Mouse (Mus musculus) MEL (cell line): ENCODE measurements around the gene Khdrbs1. TPM values are rescaled to one million over a fixed set of nuclear protein-coding genes. Genes with fewer than 3 reads are reported as not detected.

Experiments
- DNase-seq: peaks from one replicate; pipeline ENCODE4 v3.0.0; 2011; ENCODE audit warnings: low read depth, low spot score
- H3K27ac ChIP-seq: 2 replicates; pipeline ENCODE4 v1.5.1; 2012; ENCODE audit warnings: low read depth, mild to moderate bottlenecking, control low read depth, low read length, moderate library complexity; ENCODE audit not compliant: control insufficient read depth
- H3K27me3 ChIP-seq, 2 experiments: fragments of 150-350 bp in 1 of 2; sonication (generic) in 1 of 2; 2 replicates each; pipeline ENCODE4 v1.6.1; 2012; ENCODE audit warnings: low read length in 2 of 2, mild to moderate bottlenecking in 2 of 2, improper control_type of control experiment in 1 of 2, moderate library complexity in 1 of 2; ENCODE audit not compliant: insufficient read depth in 2 of 2, control insufficient read depth in 1 of 2
- H3K36me3 ChIP-seq, 2 experiments: 2 replicates each; pipeline ENCODE4 v1.6.1; 2012 to 2014; ENCODE audit warnings: low read length in 2 of 2, improper control_type of control experiment in 1 of 2, inconsistent platforms in 1 of 2, mild to moderate bottlenecking in 1 of 2; ENCODE audit not compliant: insufficient read depth in 2 of 2, control insufficient read depth in 1 of 2
- H3K4me1 ChIP-seq, 2 experiments: fragments of 150-350 bp in 1 of 2; sonication (generic) in 1 of 2; 2 replicates each; pipeline ENCODE4 v1.6.1; 2012; ENCODE audit warnings: low read length in 2 of 2, improper control_type of control experiment in 1 of 2, mild to moderate bottlenecking in 1 of 2; ENCODE audit not compliant: insufficient read depth in 2 of 2, control insufficient read depth in 1 of 2
- H3K4me3 ChIP-seq, 2 experiments: fragments of 150-350 bp in 1 of 2; sonication (generic) in 1 of 2; 2 replicates each; pipeline ENCODE4 v1.5.1; 2012; ENCODE audit warnings: low read depth in 2 of 2, low read length in 2 of 2, mild to moderate bottlenecking in 2 of 2, moderate library complexity in 2 of 2, control low read depth in 1 of 2, improper control_type of control experiment in 1 of 2; ENCODE audit not compliant: control insufficient read depth in 1 of 2, insufficient read depth in 1 of 2
- H3K79me2 ChIP-seq: 2 replicates; pipeline ENCODE4 v1.6.1; 2012; ENCODE audit warnings: mild to moderate bottlenecking, low read length, moderate library complexity; ENCODE audit not compliant: control insufficient read depth, poor library complexity, insufficient read depth
- H3K9ac ChIP-seq: 2 replicates; pipeline ENCODE4 v1.6.1; 2012; ENCODE audit warnings: low read depth, mild to moderate bottlenecking, control low read depth, low read length, moderate library complexity; ENCODE audit not compliant: control insufficient read depth, poor library complexity, severe bottlenecking
- H3K9me3 ChIP-seq: fragments of 150-350 bp; sonication (generic); replicated peaks from 2 replicates; pipeline ENCODE4 v1.6.1; 2012; ENCODE audit warnings: mild to moderate bottlenecking, low read length, improper control_type of control experiment, moderate library complexity; ENCODE audit not compliant: insufficient read depth
- CHD1 ChIP-seq: IDR thresholded peaks from 2 replicates; pipeline ENCODE4 v1.6.1; 2012; ENCODE audit warnings: low read depth, mild to moderate bottlenecking, inconsistent platforms, low read length, improper control_type of control experiment
- ETS1 ChIP-seq: IDR thresholded peaks from 2 replicates; pipeline ENCODE4 v1.6.1; 2012; ENCODE audit warnings: low read depth, mild to moderate bottlenecking, inconsistent platforms, low read length, improper control_type of control experiment, moderate library complexity
- JUND ChIP-seq: IDR thresholded peaks from 2 replicates; pipeline ENCODE4 v1.6.1; 2011; ENCODE audit warnings: low read depth, mild to moderate bottlenecking, improper control_type of control experiment, low read length
- MXI1 ChIP-seq: IDR thresholded peaks from 2 replicates; pipeline ENCODE4 v1.6.1; 2011; ENCODE audit warnings: mild to moderate bottlenecking, low read depth, low read length, improper control_type of control experiment
- MYB ChIP-seq: IDR thresholded peaks from 2 replicates; pipeline ENCODE4 v1.6.1; 2011; ENCODE audit warnings: mild to moderate bottlenecking, low read depth, low read length, improper control_type of control experiment
- NELFE ChIP-seq: IDR thresholded peaks from 2 replicates; pipeline ENCODE4 v1.6.1; 2011; ENCODE audit warnings: low read depth, low read length, improper control_type of control experiment
- NRF1 ChIP-seq: IDR thresholded peaks from 2 replicates; pipeline ENCODE4 v1.6.1; 2014; ENCODE audit warnings: low read depth, mild to moderate bottlenecking, inconsistent platforms, low read length, improper control_type of control experiment, moderate library complexity; ENCODE audit not compliant: poor library complexity, insufficient read depth, severe bottlenecking
- POLR2A ChIP-seq, 2 experiments: IDR thresholded peaks; 2 replicates each; pipeline ENCODE4 v1.6.1; 2011 to 2012; ENCODE audit warnings: low read length in 2 of 2, mild to moderate bottlenecking in 2 of 2, control low read depth in 1 of 2, improper control_type of control experiment in 1 of 2, low read depth in 1 of 2, moderate library complexity in 1 of 2; ENCODE audit not compliant: control insufficient read depth in 1 of 2, insufficient read depth in 1 of 2, poor library complexity in 1 of 2
- POLR2AphosphoS2 ChIP-seq: IDR thresholded peaks from 2 replicates; pipeline ENCODE4 v1.6.1; 2011; ENCODE audit warnings: low read length, improper control_type of control experiment
- RCOR1 ChIP-seq: IDR thresholded peaks from 2 replicates; pipeline ENCODE4 v1.6.1; 2012; ENCODE audit warnings: low read depth, mild to moderate bottlenecking, inconsistent platforms, low read length, improper control_type of control experiment
- UBTF ChIP-seq: IDR thresholded peaks from 2 replicates; pipeline ENCODE4 v1.6.1; 2012; ENCODE audit warnings: low read depth, mild to moderate bottlenecking, inconsistent platforms, low read length, improper control_type of control experiment, moderate library complexity, borderline replicate concordance; ENCODE audit not compliant: insufficient read depth
- ZC3H11A ChIP-seq: IDR thresholded peaks from 2 replicates; pipeline ENCODE4 v1.6.1; 2012; ENCODE audit warnings: low read depth, mild to moderate bottlenecking, inconsistent platforms, low read length, improper control_type of control experiment
- ZKSCAN1 ChIP-seq: IDR thresholded peaks from 2 replicates; pipeline ENCODE4 v1.6.1; 2012; ENCODE audit warnings: low read depth, mild to moderate bottlenecking, inconsistent platforms, low read length, improper control_type of control experiment, moderate library complexity
- ZMIZ1 ChIP-seq: IDR thresholded peaks from 2 replicates; pipeline ENCODE4 v1.6.1; 2012; ENCODE audit warnings: low read depth, mild to moderate bottlenecking, inconsistent platforms, low read length, improper control_type of control experiment, moderate library complexity
- ZNF384 ChIP-seq: IDR thresholded peaks from 2 replicates; pipeline ENCODE4 v1.6.1; 2012; ENCODE audit warnings: low read depth, mild to moderate bottlenecking, inconsistent platforms, low read length, improper control_type of control experiment
- polyA plus RNA-seq, 2 experiments: library from polyadenylated mRNA; stranded (reverse) in 1 of 2; unstranded in 1 of 2; fragments of >175 nt in 1 of 2; fragments of >200 nt in 1 of 2; gene quantifications; 2 replicates each; pipeline versions ENCODE4 v1.2.1 to v1.2.4; 2012; ENCODE audit warnings: low replicate concordance in 2 of 2, low read depth in 1 of 2; ENCODE audit not compliant: insufficient read length in 2 of 2, insufficient read depth in 1 of 2, missing spikeins in 1 of 2
- total RNA-seq: library from RNA; depleted of rRNA; stranded (reverse); fragments of 300-350 nt; gene quantifications from 2 replicates; pipeline ENCODE4 v1.2.3, GENCODE M21; 2012

Khdrbs1 gene
- total and polyA plus RNA-seq, 3 experiments = 56.5 to 141 (median 77.6) TPM

GRCm38 (mm10) chr4:129741251-129741973 is 691 bp downstream of the Khdrbs1 start:
- peak; percentile 74 for DNase-seq
- H3K36me3 ChIP-seq = peaks cover 10 to 32% of the 10 kb centered on the region in 2 experiments

GRCm38 (mm10) chr4:129739111-129739645 is 2.9 kb downstream of the Khdrbs1 start:
- Histone ChIP-seq H3K4me3 (no peak overlapping the region), H3K27ac (no peak overlapping the region), H3K4me1 (peaks cover 3 to 20% of the 10 kb centered on the region in 2 experiments), H3K9me3 (no peaks in the 10 kb centered on the region), H3K27me3 (no peaks in the 10 kb centered on the region), H3K9ac (no peak overlapping the region), H3K79me2 (peaks cover 74% of the 10 kb centered on the region)
- DNase-seq = no peak
- TF ChIP-seq JUND = no peak
- no peak for TF ChIP-seq NELFE
- TF ChIP-seq NRF1 = no peak
- TF ChIP-seq MYB = no peak
- TF ChIP-seq ZNF384 = 0 out of 2 replicates have a peak, but pooled peaks have one; percentile 4
- no peak for TF ChIP-seq ZKSCAN1
- TF ChIP-seq ETS1 = no peak
- TF ChIP-seq, all 39 proteins: peak for 1
- H3K36me3 ChIP-seq = peaks cover 15 to 45% of the 10 kb centered on the region in 2 experiments

More at GRCm38 (mm10) chr4:129741251-129741973, 691 bp downstream of the Khdrbs1 start:
- peak overlapping the region; percentile 91 for H3K27ac ChIP-seq
- no peaks in the 10 kb centered on the region for H3K27me3 ChIP-seq
- H3K9ac ChIP-seq = peak overlapping the region; percentile 99
- TF ChIP-seq ZC3H11A (no peak), NRF1 (peak; percentile 4; the same call in 1 of the 2 replicates), POLR2A (IDR thresholded peaks at IDR 0.05; ENCODE audit: control insufficient read depth in 1 of 2, insufficient read depth in 1 of 2, low read depth in 1 of 2, low read length in 2 of 2, poor library complexity in 1 of 2) (peak in 1 of 2 experiments; percentile 9; a peak in 1 of 4 replicates), UBTF (0 out of 2 replicates have a peak, but pooled peaks have one; percentile 23), CHD1 (peak; percentile 71; the same call in 1 of the 2 replicates), ZMIZ1 (no peak), ZNF384 (no peak), MXI1 (peak; percentile 60; the same call in 1 of the 2 replicates), RCOR1 (no peak), POLR2AphosphoS2 (peak; percentile 7; the same call in 1 of the 2 replicates)
- H3K9me3 ChIP-seq = no peaks in the 10 kb centered on the region
- peaks cover 54% of the 10 kb centered on the region for H3K79me2 ChIP-seq
- peaks cover 3 to 20% of the 10 kb centered on the region in 2 experiments for H3K4me1 ChIP-seq
- H3K4me3 ChIP-seq = peak overlapping the region; percentile 80 to 97
